7 mouse cellular contexts compared by ENCODE assay signal in the genomic region with DNA sequence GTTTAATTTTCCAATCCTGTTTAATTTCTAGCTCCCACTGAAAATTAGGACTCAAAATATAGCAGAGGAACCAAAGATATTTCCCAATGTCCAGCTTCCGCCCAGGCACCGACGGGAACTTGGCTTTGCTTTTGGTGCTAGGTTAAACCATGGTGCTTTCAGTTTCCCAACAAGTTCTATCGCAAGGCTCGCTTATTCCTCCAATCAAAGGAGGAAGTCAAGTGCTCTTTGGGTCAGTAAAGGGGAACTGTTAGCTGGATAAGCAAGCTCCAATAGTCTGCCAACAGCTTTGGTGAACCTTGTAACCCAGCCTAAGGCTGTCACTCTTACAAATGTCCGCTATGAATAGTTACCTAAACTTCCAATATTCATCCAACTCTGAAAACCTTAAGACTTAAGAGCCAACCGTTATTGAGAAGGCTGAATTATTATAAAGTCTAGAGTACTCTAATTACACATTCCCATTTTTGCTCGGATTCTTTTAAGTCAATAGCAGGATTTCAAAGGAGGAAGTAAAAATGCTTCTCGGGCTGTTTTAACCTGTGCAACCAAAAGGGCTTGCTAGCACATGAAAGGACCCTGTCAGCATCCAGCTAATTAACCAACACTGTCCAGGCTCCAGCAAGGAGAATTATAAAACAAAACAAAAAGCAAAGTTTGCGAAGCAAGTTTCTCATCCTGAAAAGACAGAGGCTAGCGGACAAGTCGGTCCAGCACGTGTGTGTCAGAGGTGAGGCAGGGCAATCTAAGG. TPM values are rescaled to one million over a fixed set of nuclear protein-coding genes. Genes with fewer than 3 reads are reported as not detected.
DNase-seq lines count a peak whose midpoint lies in the region; ATAC-seq lines count a peak whose summit lies in the region.

No protein-coding gene starts in this region.

- 33% methylated on average over 13 of the region's 13 CpGs for WGBS in kidney, embryonic 16.5 days

- H3K9me3 ChIP-seq in kidney, embryonic 16.5 days (ENCODE audit: low read length), result no peaks in the 10 kb centered on the region

- peak overlapping the region; percentile 95 for H3K9ac ChIP-seq in kidney, embryonic 16.5 days (replicated peaks; ENCODE audit: low read length)

- peaks cover 24% of the 10 kb centered on the region; the same call in 1 of the 2 replicates for H3K4me1 ChIP-seq in kidney, embryonic 16.5 days (ENCODE audit: insufficient read depth, low read length)

- H3K4me3 ChIP-seq in kidney, embryonic 16.5 days (ENCODE audit: low read length), result peak overlapping the region; percentile 87

- H3K27ac ChIP-seq in kidney, embryonic 16.5 days (ENCODE audit: low read length), result peak overlapping the region; percentile 90; the same call in 1 of the 2 replicates

- H3K4me2 ChIP-seq in kidney, embryonic 16.5 days (replicated peaks; ENCODE audit: low read depth, low read length), result peak overlapping the region; percentile 88

- DNase-seq in CD4-positive helper T cell, adult 2 months (ENCODE audit: low read depth, low spot score), result peak; percentile 21
- DNase-seq in Muller cell, postnatal 12 days (ENCODE audit: inconsistent ontology term), result peak; percentile 56
- DNase-seq in mesoderm, embryonic 11.5 days (ENCODE audit: low read depth, low spot score), result peak; percentile 15
- DNase-seq in urinary bladder, postnatal 25 days (ENCODE audit: low spot score), result no peak
- no peak for DNase-seq in layer of hippocampus, adult 18-20 months (ENCODE audit: low spot score in 2 of 2)

- ATAC-seq in granulocyte monocyte progenitor cell, adult 5-6 weeks (replicated peaks; ENCODE audit: poor library complexity, severe bottlenecking), result peak; percentile 85
- no peak for ATAC-seq in kidney, embryonic 16.5 days (ENCODE audit: low FRiP score, low TSS enrichment)

- no peaks in the 10 kb centered on the region for H3K27me3 ChIP-seq in kidney, embryonic 16.5 days (ENCODE audit: insufficient read depth, low read length)

- H3K36me3 ChIP-seq in kidney, embryonic 16.5 days (ENCODE audit: insufficient read depth, low read length), result peaks cover 9% of the 10 kb centered on the region; the same call in 1 of the 2 replicates

RNA-seq across cellular contexts. Expression of a gene that starts 1.2 kb away (rescaled TPM):
- total RNA-seq in granulocyte monocyte progenitor cell, adult 5-6 weeks (2014; fragmentation: Nextera tagmentation), result 118 and 165 TPM in 2 replicates
- total RNA-seq in granulocyte monocyte progenitor cell, adult 5-6 weeks (2017), result 82.9 and 91.2 TPM in 2 replicates
- polyA plus RNA-seq in kidney, embryonic 16.5 days (2015; fragmentation: Nextera tagmentation; extraction: Ambion mirVana), result 89.8 and 91.8 TPM in 2 replicates
- 10 to 100 TPM; 45.3 to 55.3 TPM for total RNA-seq in layer of hippocampus, adult 18-20 months (2021)

RNA-seq across cellular contexts. Expression of a gene that starts 24.3 kb away (rescaled TPM):
- not detected in 2 replicates for total RNA-seq in granulocyte monocyte progenitor cell, adult 5-6 weeks (2014; fragmentation: Nextera tagmentation)
- total RNA-seq in granulocyte monocyte progenitor cell, adult 5-6 weeks (2017), result not detected in 2 replicates
- polyA plus RNA-seq in kidney, embryonic 16.5 days (2015; fragmentation: Nextera tagmentation; extraction: Ambion mirVana), result 41.8 and 44.1 TPM in 2 replicates
- total RNA-seq in layer of hippocampus, adult 18-20 months (2021), result not detected

RNA-seq across cellular contexts. Expression of a gene that starts 30.9 kb away (rescaled TPM):
- total RNA-seq in granulocyte monocyte progenitor cell, adult 5-6 weeks (2014; fragmentation: Nextera tagmentation), result 49.9 and 66.7 TPM in 2 replicates
- total RNA-seq in granulocyte monocyte progenitor cell, adult 5-6 weeks (2017), result 26.9 and 40.4 TPM in 2 replicates
- 201 and 206 TPM in 2 replicates for polyA plus RNA-seq in kidney, embryonic 16.5 days (2015; fragmentation: Nextera tagmentation; extraction: Ambion mirVana)
- total RNA-seq in layer of hippocampus, adult 18-20 months (2021), result 100 to 1,000 TPM; 181 to 183 TPM

RNA-seq across cellular contexts. Expression of a gene that starts 41.9 kb away (rescaled TPM):
- not detected in 2 replicates for total RNA-seq in granulocyte monocyte progenitor cell, adult 5-6 weeks (2014; fragmentation: Nextera tagmentation)
- total RNA-seq in granulocyte monocyte progenitor cell, adult 5-6 weeks (2017), result not detected in 2 replicates
- 1.8 and 2.9 TPM in 2 replicates for polyA plus RNA-seq in kidney, embryonic 16.5 days (2015; fragmentation: Nextera tagmentation; extraction: Ambion mirVana)
- under 1 TPM; 0.58 to 0.67 TPM for total RNA-seq in layer of hippocampus, adult 18-20 months (2021)

Comparison
In these comparisons a context has a peak if more than half of its experiments do, and no peak if none do; other contexts are left out.
1. DNase-seq: peak in CD4-positive helper T cell, adult 2 months (single experiment), Muller cell, postnatal 12 days (single experiment) and mesoderm, embryonic 11.5 days (single experiment); none in urinary bladder, postnatal 25 days (single experiment) and layer of hippocampus, adult 18-20 months (0 of 2).